Mouse (Mus musculus) liver, embryonic 13.5 days (tissue): Measurements from ENCODE around the gene Rmi2. TPM values are rescaled to one million over a fixed set of nuclear protein-coding genes. Genes with fewer than 3 reads are reported as not detected.

Experiments used
- ATAC-seq: fragments of 200-750 bp; cut with Nextera tagmentation; 2 replicates; pipeline ENCODE4 v1.8.0; 2017; ENCODE audit warnings: low read depth, mild to moderate bottlenecking, moderate number of reproducible peaks, moderate library complexity
- DNase-seq: peaks from one replicate; pipeline ENCODE4 v3.0.0; 2022
- H3K27ac ChIP-seq: fragments of 300-500 bp; sonication (generic); 2 replicates; pipeline ENCODE4 v1.5.1; 2015; ENCODE audit warnings: moderate library complexity, mild to moderate bottlenecking, inconsistent platforms
- H3K27me3 ChIP-seq: fragments of 300-500 bp; sonication (generic); 2 replicates; pipeline ENCODE4 v1.6.1; 2015; ENCODE audit warnings: mild to moderate bottlenecking, inconsistent platforms
- H3K36me3 ChIP-seq: fragments of 300-500 bp; sonication (generic); 2 replicates; pipeline ENCODE4 v1.6.1; 2015; ENCODE audit warnings: mild to moderate bottlenecking, inconsistent platforms
- H3K4me1 ChIP-seq: fragments of 300-500 bp; sonication (generic); replicated peaks from 2 replicates; pipeline ENCODE4 v1.6.1; 2015; ENCODE audit warnings: inconsistent platforms
- H3K4me2 ChIP-seq: fragments of 300-500 bp; sonication (generic); 2 replicates; pipeline ENCODE4 v1.6.1; 2015; ENCODE audit warnings: inconsistent platforms, mild to moderate bottlenecking, moderate library complexity
- H3K4me3 ChIP-seq: fragments of 300-500 bp; sonication (generic); replicated peaks from 2 replicates; pipeline ENCODE4 v1.5.1; 2015; ENCODE audit warnings: mild to moderate bottlenecking, inconsistent platforms
- H3K9ac ChIP-seq: fragments of 300-500 bp; sonication (generic); 2 replicates; pipeline ENCODE4 v1.6.1; 2015; ENCODE audit warnings: mild to moderate bottlenecking, inconsistent platforms
- H3K9me3 ChIP-seq: fragments of 300-500 bp; sonication (generic); replicated peaks from 2 replicates; pipeline ENCODE4 v1.6.1; 2016; ENCODE audit warnings: inconsistent platforms
- WGBS: fragments of 180-500 bp; shearing (Covaris S2); methylation state at CpG from one replicate; pipeline ENCODE4 v1.1.7; 2015; ENCODE audit not compliant: insufficient replicate concordance; 5-methylcytosine and 5-hydroxymethylcytosine counted together
- polyA plus RNA-seq: library from polyadenylated mRNA; unstranded; fragments of >200 nt; fragmentation: Nextera tagmentation; extraction: Ambion mirVana; gene quantifications from 2 replicates; pipeline ENCODE4 v1.2.1, GENCODE M21; 2015

Gene Rmi2
- polyA plus RNA-seq, 1 experiment from 2014 or later, result 2.3 TPM

DNA sequence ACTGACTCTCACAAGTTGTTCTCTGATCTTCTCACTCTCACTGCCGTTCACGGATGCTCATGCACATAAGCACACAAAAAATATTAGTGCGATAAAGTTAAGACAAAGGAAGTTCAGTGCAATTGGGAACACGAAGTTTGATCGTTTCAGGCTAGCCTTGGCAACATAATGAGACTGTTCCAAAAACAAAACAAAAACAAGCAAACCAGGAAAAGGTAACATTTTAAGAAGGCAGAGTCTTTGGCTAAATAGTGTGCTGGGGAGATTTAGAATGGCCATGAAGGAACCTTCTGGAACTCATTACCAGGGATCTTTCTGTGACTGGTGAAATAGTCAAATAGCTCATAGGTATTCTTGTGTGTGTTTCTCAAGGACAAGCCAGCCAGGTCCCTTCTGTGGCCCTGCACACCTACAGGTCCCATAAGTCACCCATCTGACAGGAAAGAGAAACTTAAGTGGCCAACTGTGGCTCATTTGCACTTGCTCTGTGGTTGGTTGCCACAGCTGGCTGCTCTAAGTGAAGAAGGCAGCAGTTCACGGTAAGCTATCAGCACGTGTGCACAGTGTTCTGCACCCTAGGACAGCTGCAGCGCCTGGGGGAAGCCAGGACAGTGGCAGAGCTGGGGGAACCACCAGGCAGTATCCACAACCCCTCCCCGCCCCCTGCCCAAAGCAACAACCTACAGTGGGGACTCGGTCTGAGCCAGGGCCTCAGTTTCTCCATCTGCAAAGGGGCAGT, 28.9 kb upstream of the Rmi2 start, which contains the start of gene Prm1:
TSS of gene Prm1 (minus strand) at position 51 of the 739 bp plus-strand sequence.
- 59% methylated on average over 10 of the region's 10 CpGs for WGBS
- ATAC-seq (no peak), DNase-seq (no peak)

DNA sequence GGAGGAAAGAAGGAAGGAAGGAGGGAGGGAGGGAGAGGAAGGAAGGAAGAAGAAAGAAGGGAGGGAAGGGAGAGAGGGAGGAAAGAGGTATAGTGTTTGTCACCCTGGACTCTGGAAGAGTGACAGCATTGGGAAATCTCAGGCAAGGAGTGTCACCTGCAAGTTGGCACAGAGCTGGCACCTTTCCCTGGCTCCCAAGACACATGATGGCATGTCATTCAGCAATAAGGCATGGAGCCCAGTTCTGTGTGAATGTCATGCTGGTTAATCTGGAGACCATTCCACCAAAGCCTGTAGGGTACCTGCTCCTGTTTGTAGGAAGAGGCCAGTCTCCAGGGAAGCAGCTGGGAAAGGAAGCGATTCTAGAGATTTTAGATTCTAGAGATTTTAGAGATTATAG, 24.5 kb upstream of the Rmi2 start:
- peaks cover 35% of the 10 kb centered on the region for H3K27me3 ChIP-seq
- H3K4me2 ChIP-seq, result no peak overlapping the region
- no peak overlapping the region for H3K9ac ChIP-seq
- no peaks in the 10 kb centered on the region for H3K9me3 ChIP-seq
- 76% methylated on average over 1 of the region's 1 CpGs for WGBS
- DNase-seq (no peak), ATAC-seq (no peak)
- H3K4me1 ChIP-seq, result peaks cover 10% of the 10 kb centered on the region
- H3K4me3 ChIP-seq, result no peak overlapping the region
- no peak overlapping the region for H3K27ac ChIP-seq
- H3K36me3 ChIP-seq, result no peaks in the 10 kb centered on the region

More for the DNA sequence above, 28.9 kb upstream of the Rmi2 start, which contains the start of gene Prm1:
- Histone ChIP-seq H3K4me2 (no peak within 1 kb of the TSS), H3K4me1 (no peaks in the 10 kb centered on the region), H3K27me3 (peaks cover 29% of the 10 kb centered on the region), H3K36me3 (no peaks in the 10 kb centered on the region), H3K27ac (no peak within 1 kb of the TSS), H3K4me3 (no peak within 1 kb of the TSS), H3K9ac (no peak within 1 kb of the TSS), H3K9me3 (no peaks in the 10 kb centered on the region)

- Histone ChIP-seq H3K36me3 (no peaks in the 10 kb centered on the region), H3K4me3 (no peak within 1 kb of the TSS), H3K4me1 (peaks cover 13% of the 10 kb centered on the region), H3K27me3 (peaks cover 35% of the 10 kb centered on the region), H3K27ac (no peak within 1 kb of the TSS), H3K4me2 (no peak within 1 kb of the TSS), H3K9ac (no peak within 1 kb of the TSS), H3K9me3 (no peaks in the 10 kb centered on the region)
- no peak for DNase-seq
- 30% methylated on average over 2 of the region's 2 CpGs for WGBS
- no peak for ATAC-seq
Observed at GRCm38 (mm10) chr16:10812865-10813371, 21.9 kb upstream of the Rmi2 start, which contains the start of gene Gm11172. Gene Gm11172 (plus strand): TSS chr16:10812915.

- H3K27ac ChIP-seq, result no peak overlapping the region
Observed at GRCm38 (mm10) chr16:10813726-10814125, 21.1 kb upstream of the Rmi2 start.

GRCm38 (mm10) chr16:10814864-10815263, 20.0 kb upstream of the Rmi2 start:
- Histone ChIP-seq H3K4me2 (no peak overlapping the region), H3K4me1 (peaks cover 13% of the 10 kb centered on the region), H3K27me3 (peaks cover 23% of the 10 kb centered on the region), H3K4me3 (no peak overlapping the region), H3K27ac (no peak overlapping the region), H3K9ac (no peak overlapping the region), H3K9me3 (no peaks in the 10 kb centered on the region), H3K36me3 (no peaks in the 10 kb centered on the region)
- ATAC-seq (peak; percentile 51), DNase-seq (no peak)
- WGBS, result 28% methylated on average over 4 of the region's 4 CpGs

More at GRCm38 (mm10) chr16:10813726-10814125, 21.1 kb upstream of the Rmi2 start:
- H3K4me2 ChIP-seq, result no peak overlapping the region
- no peaks in the 10 kb centered on the region for H3K36me3 ChIP-seq
- H3K4me1 ChIP-seq, result peaks cover 13% of the 10 kb centered on the region
- DNase-seq, result no peak
- H3K27me3 ChIP-seq, result peaks cover 31% of the 10 kb centered on the region
- H3K9me3 ChIP-seq, result no peaks in the 10 kb centered on the region
- no peak for ATAC-seq
- WGBS, result 46% methylated on average over 4 of the region's 4 CpGs
- no peak overlapping the region for H3K4me3 ChIP-seq
- no peak overlapping the region for H3K9ac ChIP-seq

DNA sequence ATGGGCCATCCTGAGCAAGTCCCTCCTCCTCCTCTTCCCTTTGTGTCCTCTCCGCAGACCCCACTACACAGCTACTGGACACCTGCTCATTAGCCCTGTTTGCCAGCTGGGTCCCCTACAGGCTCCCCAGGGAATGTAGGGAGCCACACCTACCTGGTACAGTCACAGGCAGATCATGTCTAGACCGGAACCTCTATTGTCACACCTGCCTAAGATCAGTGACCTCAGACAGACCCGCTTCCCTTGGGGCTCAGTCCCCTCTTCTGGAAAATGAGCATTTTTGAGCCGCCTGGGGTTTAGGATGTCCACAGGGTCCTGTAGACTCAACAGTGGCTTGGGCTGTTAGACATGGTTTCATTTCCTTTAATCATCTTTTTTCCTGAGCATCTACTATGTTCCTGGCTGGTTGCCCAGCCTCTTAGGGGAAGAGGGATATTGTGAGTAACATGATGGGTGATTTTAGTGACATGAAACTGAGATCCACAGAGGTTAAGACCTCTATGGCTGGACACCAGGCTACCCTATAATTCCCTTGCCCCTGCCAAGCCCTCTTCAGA, 16.2 kb upstream of the Rmi2 start:
- H3K27ac ChIP-seq, result no peak overlapping the region
- WGBS, result 74% methylated on average over 4 of the region's 4 CpGs
- no peaks in the 10 kb centered on the region for H3K36me3 ChIP-seq
- ATAC-seq, result no peak
- no peak overlapping the region for H3K4me2 ChIP-seq
- peaks cover 11% of the 10 kb centered on the region; the same call in 1 of the 2 replicates for H3K27me3 ChIP-seq
- no peak overlapping the region for H3K4me3 ChIP-seq
- no peaks in the 10 kb centered on the region for H3K9me3 ChIP-seq
- no peak overlapping the region for H3K9ac ChIP-seq
- DNase-seq, result no peak
- peaks cover 13% of the 10 kb centered on the region for H3K4me1 ChIP-seq

DNA sequence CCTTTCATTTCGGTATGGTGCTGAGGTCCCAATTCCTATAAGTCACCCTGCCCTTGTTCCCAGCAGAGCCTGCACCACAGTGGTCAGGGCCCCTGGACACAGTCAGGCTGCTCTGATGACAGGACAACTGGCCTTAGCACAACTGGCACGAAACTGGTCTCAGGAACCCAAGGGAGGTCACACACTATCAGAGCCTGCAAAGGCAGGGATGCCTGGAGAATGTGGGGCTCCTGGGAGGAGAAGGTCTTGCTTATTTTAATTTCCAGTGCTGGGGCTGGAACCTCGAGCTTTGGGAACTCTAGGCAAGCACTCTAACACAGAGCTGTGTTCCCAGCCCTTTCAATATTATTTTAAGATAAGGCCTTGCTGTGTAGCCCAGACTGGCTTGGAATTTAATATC, 14.9 kb upstream of the Rmi2 start:
- Histone ChIP-seq H3K4me2 (no peak overlapping the region), H3K4me3 (no peak overlapping the region), H3K36me3 (no peaks in the 10 kb centered on the region), H3K9ac (no peak overlapping the region), H3K27ac (no peak overlapping the region), H3K9me3 (no peaks in the 10 kb centered on the region), H3K27me3 (peaks cover 11% of the 10 kb centered on the region; the same call in 1 of the 2 replicates), H3K4me1 (peaks cover 7% of the 10 kb centered on the region)
- no peak for DNase-seq
- no peak for ATAC-seq
- 53% methylated on average over 3 of the region's 3 CpGs for WGBS

DNA sequence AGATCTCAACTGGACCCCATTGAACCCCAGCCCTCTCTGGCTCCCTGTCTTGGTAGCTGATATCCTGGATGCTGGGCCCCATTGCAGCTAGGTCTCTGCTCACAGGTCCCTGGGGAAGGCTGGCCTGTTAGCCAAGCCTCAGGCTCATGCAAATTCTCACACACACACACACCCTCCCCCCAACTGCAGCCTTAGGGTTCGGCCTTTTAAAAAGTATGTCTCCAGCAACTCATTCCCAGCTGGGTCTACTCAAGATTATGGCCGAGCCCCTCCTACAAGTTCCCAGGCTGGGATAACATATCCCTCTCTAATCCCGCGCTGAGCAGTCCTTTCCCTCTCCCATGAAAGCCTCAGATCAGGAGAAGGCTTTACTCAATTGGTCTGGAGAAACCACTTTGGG, 13.5 kb upstream of the Rmi2 start:
- peaks cover 10% of the 10 kb centered on the region; the same call in 1 of the 2 replicates for H3K27me3 ChIP-seq
- WGBS, result 69% methylated on average over 4 of the region's 4 CpGs
- H3K4me2 ChIP-seq, result no peak overlapping the region
- 0 out of 2 replicates have a peak, but pooled peaks cover 3% of the 10 kb centered on the region for H3K4me1 ChIP-seq
- ATAC-seq (no peak), DNase-seq (no peak)
- no peak overlapping the region for H3K27ac ChIP-seq
- no peaks in the 10 kb centered on the region for H3K9me3 ChIP-seq
- no peak overlapping the region for H3K4me3 ChIP-seq
- no peaks in the 10 kb centered on the region for H3K36me3 ChIP-seq
- no peak overlapping the region for H3K9ac ChIP-seq

DNA sequence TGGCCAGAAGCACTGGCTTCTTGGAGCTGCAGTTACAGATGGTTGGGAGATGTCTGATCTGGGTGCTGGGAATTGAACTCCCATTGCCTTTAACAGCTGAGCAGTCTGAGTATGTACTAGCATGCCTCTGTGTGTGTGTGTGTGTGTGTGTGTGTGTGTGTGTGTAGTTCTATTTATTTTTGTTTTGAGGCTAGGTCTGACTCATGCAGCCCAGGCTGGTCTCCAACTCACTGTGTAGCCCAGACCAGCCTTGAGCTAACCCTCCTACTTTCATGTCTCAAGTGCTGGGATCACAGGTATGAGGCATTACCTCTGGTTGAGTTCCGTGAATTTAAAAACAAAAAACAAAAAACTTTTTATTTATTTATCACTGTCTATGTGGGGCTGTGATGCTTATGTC, 10.3 kb upstream of the Rmi2 start:
- Histone ChIP-seq H3K4me1 (no peaks in the 10 kb centered on the region), H3K27ac (no peak overlapping the region), H3K9ac (no peak overlapping the region), H3K9me3 (no peaks in the 10 kb centered on the region), H3K27me3 (no peaks in the 10 kb centered on the region; the same call in 1 of the 2 replicates), H3K36me3 (no peaks in the 10 kb centered on the region), H3K4me3 (no peak overlapping the region), H3K4me2 (no peak overlapping the region)
- WGBS, result 71% methylated on average over 1 of the region's 1 CpGs
- no peak for ATAC-seq
- DNase-seq, result no peak

DNA sequence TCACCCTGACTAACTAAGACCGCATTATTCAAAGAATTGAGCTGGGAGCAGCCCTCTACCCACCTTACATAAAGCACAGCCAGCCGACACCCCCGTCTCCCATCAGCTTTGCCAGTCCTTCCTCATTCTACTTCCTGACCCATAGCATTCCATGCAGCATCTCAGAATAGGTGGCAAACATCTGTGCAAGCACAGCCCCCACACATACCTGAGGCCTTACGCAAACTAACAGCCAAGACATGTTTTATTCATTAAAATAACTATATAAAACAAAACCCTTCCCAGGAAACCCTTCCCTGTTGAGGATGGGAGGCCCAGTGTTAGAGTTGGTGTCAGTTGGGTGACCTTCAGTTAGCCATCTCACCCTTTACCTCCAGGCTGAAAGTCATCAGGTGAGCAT, 9.0 kb upstream of the Rmi2 start:
- H3K27ac ChIP-seq, result no peak overlapping the region
- ATAC-seq (no peak), DNase-seq (no peak)
- H3K36me3 ChIP-seq, result no peaks in the 10 kb centered on the region
- no peaks in the 10 kb centered on the region; the same call in 1 of the 2 replicates for H3K27me3 ChIP-seq
- H3K4me3 ChIP-seq, result no peak overlapping the region
- WGBS, result 72% methylated on average over 4 of the region's 4 CpGs
- no peak overlapping the region for H3K4me2 ChIP-seq
- no peaks in the 10 kb centered on the region for H3K9me3 ChIP-seq
- H3K4me1 ChIP-seq, result no peaks in the 10 kb centered on the region
- no peak overlapping the region for H3K9ac ChIP-seq

DNA sequence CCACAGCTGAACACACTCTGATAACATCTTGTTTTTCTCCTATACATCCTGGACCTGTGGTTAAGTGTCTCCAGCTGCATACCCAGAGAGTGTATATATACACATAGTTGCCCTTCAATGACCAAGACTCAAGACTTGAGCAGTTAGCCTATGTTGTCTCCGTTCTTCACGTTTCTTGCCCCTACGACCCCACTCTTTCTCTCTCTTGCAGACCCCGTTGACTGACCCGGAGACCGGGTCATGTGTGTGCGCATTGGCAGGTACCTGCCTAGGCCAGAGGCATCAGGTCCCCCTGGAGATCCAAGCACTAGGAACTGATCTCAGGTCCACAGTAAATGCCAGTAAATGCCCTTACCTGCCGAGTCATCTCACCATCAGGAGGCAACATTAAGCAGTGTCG, 7.6 kb upstream of the Rmi2 start:
- no peaks in the 10 kb centered on the region for H3K36me3 ChIP-seq
- H3K4me2 ChIP-seq, result no peak overlapping the region
- no peaks in the 10 kb centered on the region for H3K4me1 ChIP-seq
- no peak overlapping the region for H3K27ac ChIP-seq
- H3K4me3 ChIP-seq, result no peak overlapping the region
- DNase-seq, result no peak
- 73% methylated on average over 9 of the region's 9 CpGs for WGBS
- ATAC-seq, result no peak
- no peak overlapping the region for H3K9ac ChIP-seq
- H3K9me3 ChIP-seq, result no peaks in the 10 kb centered on the region
- H3K27me3 ChIP-seq, result no peaks in the 10 kb centered on the region; the same call in 1 of the 2 replicates
